Mouse (Mus musculus) cerebellum, adult 9-11 months (tissue): ENCODE measurements around the gene Olfr1019.

Source experiments
- DNase-seq: peaks from one replicate; pipeline ENCODE4 v3.0.0; 2022

Gene Olfr1019

GRCm38 (mm10) chr2:85845383-85845782 lies at the start of gene Olfr1019:
TSS of gene Olfr1019 (minus strand) at chr2:85845483.
- no peak for DNase-seq

DNA sequence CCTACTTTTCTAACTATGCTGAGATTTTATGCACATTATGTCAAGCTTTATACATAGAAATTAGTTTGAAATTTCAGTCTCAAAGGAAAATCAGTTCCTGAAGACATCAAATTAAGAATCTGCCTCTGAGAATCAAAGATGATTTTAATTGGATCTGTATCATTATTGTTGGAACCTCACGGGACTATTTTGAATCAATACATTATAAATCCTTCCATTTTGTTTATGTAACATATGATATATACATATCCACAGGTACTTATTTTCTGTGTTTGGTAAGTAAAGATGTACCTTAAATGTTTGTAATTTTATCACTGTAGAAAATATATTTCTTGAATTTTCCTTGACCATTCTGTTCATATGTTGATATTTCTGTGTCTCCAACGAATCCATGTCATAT lies 40.1 kb upstream of the Olfr1019 start, which contains the start of gene Olfr1023:
Olfr1023 (plus strand) TSS at position 301 of the 400 bp plus-strand sequence.
- no peak for DNase-seq

- DNase-seq: no peak
Observed at GRCm38 (mm10) chr2:85868294-85868693, 23.0 kb upstream of the Olfr1019 start, which contains the start of gene Olfr1022. TSS of gene Olfr1022 (plus strand) at chr2:85868594.

- no peak for DNase-seq
Observed at GRCm38 (mm10) chr2:85846730-85847129, 1.4 kb upstream of the Olfr1019 start, which contains the start of gene Olfr1020. TSS of gene Olfr1020 (plus strand) at chr2:85847030.

GRCm38 (mm10) chr2:85818179-85818578 lies 27.1 kb downstream of the Olfr1019 start, which contains the start of gene Olfr1018:
TSS of gene Olfr1018 (plus strand) at chr2:85818479.
- no peak for DNase-seq

- no peak for DNase-seq
Observed at GRCm38 (mm10) chr2:85804501-85804900, 40.8 kb downstream of the Olfr1019 start.

DNA sequence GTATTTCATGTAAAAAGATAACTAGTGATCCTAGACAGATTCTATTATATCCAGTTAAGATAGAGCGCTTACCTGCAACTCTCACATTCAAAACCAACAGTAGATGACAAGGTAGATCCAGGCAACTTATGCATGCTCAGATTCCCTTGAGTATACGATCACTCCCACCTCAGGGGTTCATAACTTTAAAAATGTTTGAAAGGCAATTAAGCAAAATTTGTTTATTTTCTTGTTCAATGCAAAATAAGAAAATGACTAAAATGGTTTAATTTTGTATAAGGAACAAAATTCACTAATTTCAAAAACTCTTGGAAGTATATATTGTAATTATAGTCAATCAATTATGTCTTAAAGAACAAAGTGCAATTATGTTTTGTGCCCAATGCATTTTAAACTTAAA lies 42.8 kb downstream of the Olfr1019 start, which contains the start of gene Olfr1016:
Olfr1016 (minus strand) TSS at position 101 of the 400 bp plus-strand sequence.
- no peak for DNase-seq

- no peak for DNase-seq
Observed at GRCm38 (mm10) chr2:85792331-85792730, 53.0 kb downstream of the Olfr1019 start.
